Mouse (Mus musculus) kidney, adult 8-10 months (tissue): ENCODE data around the gene Fgr.

Experiments used
- DNase-seq, 2 experiments: peaks; one replicate each; pipeline ENCODE4 v3.0.0; 2022

Gene Fgr

DNA sequence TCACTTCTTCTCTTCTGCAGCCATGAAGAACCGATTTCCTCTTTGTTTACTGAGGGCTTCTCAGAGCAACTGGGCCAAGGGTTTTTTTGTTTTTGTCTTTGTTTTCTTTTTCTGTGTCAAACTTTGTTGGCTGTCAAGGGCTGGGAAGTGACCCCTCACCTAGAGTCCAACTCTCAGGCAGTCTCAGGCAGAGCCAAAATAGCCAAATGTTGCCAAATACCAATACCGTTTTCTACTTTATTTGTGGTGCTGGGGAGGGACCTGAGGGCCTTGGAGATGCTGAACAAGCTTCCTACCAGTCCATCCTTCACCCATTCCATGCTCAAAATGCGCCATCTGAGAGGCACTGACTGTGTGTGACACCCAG is 14.2 kb upstream of the Fgr start:
- DNase-seq = no peak

DNA sequence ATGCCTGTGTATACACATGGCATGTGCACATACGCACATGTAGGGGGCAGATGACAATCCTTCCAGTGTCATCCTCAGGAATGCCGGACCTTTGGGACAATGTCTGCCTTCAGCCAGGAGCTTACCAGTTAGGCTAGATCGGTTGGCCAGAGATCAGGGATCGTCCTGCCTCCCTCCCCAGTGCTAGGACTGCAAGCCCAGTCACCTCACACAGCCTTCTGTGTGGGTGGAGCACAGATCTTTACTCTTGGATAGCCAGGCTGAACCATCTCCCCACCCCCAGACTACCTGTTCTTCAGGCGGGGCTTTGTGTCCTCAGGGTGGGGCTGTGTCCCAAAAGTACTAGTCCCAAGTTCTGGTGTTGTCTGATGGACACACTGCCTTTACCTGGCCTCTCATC is 13.6 kb upstream of the Fgr start:
- DNase-seq = no peak

DNA sequence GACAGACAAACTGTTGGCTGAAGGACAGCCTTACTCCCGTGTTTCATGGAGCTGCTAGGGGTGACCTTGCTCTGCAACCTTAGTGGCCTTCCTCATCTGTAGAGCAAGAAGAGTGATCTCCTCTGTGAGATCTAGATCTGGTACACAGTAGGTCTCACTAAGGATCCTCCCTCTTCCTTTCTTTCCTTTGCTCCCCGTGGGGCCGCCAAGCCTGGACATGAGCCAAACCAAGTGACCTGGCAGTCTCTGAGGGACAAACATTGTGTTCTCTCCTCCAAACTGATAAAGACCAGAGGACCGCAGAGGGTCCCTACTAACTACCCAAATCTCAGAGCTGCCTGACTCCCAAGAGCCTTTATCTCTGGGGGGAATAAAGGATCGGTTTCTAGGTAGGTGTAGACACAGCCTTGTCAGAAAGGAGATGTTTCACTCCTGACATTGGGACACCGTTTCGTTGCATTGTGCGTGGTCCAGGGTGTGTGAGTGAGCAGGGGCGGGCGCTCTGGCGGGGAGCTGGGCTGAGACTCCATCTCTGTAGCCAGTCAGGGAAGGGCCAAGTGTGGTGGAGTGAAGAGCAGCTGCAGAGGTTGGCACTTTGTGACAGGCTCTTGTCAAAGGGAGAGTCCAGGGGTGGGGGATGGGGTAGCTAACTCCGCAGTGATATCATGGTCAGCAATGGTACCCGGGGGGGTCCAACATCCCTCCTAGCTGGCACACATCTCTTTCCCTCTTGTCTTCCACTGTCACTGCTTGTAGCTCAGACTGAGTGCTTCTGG is 12.8 kb upstream of the Fgr start:
- peak in 1 of 2 experiments; percentile 52 for DNase-seq

DNA sequence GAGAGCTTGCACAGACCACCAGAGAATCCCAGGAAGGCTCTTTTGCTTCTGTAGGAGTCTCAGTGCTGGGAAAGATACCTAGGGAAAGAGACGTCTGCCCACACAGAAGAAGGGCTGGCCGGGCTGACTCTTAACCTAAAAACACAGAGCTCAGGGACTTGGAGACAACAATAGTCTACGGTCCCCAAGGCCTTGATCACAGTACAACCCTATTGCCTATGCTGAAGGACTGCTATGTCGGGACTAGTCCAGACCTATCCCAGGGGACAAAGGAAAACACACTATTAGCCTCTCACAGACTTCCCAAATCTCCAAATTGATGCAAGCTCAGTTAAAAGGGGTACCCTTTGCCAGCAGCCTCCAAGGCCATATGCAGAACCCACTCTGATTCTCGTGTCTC is 12.0 kb upstream of the Fgr start:
- DNase-seq = no peak

DNA sequence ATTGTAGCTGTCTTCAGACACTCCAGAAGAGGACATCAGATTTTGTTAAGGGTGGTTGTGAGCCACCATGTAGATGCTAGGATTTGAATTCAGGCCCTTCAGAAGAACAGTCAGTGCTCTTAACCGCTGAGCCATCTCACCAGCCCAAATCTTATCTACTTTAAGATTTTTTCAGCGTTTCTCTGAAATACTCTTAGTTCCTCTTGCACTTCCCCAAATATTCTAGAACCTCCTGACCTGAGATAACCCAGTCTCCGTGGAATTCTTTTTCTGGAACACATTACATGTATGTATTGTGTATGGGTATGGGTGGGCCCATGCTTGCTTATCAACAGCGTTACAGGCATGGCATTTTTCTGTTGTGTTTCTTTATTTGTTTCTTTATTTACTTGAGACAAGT is 11.3 kb upstream of the Fgr start:
- DNase-seq = no peak

DNA sequence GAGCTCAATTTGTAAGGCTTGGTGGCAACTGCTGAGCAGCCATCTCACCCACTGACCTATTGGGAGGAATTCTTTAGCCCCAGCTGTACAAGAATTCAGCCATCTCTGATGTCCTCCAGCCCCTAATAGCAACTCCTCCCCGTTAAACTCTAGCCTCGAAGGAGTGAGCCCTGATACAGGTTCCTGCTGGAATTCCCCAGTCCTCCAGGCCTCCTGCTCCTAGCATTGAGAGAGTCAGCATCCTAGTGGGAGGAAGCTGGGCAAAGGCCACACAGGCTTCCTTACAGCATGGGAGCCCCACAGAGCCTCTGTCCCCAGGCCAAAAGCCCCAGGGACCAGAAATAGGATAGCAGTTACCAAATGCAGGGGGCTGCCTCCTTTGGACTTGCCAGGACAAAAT is 10.5 kb upstream of the Fgr start:
- DNase-seq = no peak

DNA sequence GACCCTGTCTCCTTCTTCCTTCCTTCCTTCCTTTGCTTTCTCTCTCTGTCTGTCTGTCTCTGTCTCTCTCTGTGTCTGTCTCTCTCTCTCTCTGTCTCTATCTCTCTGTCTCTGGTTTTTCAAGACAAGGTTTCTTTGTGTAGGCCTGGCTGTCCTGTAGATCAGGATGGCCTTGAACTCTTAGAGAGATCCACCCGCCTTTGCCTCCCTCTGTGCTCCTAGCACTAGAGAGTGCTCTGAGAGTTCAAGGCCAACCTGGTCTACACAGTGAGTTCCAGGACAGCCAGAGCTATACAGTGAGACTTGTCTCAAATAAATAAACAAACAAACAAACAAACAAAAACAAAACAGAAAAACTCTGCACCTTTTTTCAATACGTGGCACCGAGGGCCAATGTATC is 9.8 kb upstream of the Fgr start:
- no peak for DNase-seq

DNA sequence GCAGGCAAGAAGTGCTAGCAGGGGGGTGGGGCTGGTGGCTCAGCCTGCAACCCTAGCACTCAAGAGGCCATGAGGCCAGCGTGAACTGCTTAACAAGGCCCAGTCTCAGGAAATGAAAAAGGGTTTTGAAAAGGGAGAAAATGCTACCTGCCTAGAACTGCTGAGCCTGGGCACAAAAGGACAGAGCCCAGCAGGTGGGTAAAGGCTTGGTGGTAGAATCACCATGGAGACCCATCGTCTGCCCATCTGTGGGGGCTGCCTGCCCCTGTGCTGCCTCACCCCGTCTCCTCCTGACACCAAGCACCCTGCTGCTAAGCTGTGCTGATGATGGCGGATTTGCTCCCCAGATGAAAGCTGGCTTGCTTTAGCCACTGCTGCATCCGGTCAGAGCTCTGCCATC is 9.4 kb upstream of the Fgr start:
- no peak for DNase-seq

DNA sequence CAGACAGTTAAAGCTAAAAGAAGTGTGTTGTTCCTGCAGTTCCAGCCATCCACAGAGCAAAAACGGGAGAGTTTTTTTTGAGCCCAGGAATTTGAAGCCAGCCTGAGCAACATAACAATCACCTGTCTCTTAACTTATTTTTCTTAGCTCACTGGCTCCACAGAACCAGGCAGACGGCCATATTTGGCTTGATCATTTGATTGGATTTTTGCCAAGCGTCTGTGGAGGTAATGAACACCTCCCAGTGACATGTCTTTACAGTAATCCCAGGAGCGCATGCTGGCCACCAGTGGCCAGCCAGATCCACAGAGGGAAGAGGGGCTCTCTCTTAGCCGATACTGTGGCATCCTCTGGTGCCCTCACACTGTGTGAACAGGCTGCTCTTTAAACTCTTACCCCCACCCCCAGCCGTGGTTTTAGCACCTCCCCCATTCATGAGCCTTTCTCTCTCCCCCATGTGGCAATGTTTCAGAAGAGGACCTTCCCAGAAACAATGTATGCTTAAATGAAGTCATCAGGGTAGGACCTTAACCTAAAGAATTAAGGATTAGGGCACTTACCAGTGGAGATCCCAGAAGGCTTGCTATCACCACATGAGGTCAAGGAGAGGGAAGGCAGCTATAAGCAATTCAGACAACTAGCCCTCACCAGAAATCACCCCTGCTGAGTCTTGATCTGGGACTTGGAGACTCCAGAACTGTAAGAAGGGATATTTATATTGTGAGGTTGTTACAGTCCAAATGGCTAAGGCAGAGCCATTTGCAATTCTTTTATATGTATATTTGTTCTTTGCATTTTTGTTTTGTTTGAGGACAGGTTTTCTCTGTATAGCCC is 5.6 kb upstream of the Fgr start:
- DNase-seq = no peak

DNA sequence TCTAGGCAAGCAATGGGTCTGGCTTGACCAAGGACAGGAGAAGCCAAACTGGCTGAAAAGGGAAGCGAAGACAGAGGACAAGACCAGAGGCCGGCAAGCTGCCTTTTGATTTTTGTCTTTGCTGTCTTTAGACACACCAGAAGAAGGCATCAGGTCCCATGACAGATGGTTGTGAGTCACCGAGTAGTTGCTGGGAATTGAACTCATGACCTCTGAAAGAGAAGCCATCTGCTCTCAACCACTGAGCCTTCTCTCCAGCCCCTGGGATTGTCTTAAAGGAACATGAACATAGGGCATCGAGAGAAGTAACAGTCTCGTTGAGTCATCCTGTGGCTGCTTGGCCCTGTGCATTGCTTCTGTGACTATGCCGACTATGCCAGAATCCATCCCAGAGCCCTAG is 2.3 kb upstream of the Fgr start:
- no peak for DNase-seq

DNA sequence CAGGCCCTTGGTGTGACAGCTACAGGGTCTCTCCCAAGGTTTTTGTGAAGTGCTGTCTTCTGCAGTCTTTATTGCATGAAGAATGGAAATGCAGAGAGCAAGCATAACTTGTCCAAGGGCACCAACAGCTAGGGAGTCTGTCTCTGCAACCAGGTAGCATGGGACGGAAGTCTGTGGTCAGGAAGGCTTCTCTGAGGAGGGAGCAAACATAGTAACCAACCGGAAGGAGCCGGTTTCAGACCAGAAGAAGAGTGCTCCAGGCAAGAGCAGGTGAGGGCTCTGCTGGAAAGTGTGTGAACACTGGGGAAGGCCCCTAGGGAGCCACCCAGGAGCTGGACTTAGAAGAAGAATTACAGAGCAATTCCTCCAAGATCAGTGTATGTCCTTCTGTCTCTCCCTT is 1.8 kb upstream of the Fgr start:
- DNase-seq = no peak

DNA sequence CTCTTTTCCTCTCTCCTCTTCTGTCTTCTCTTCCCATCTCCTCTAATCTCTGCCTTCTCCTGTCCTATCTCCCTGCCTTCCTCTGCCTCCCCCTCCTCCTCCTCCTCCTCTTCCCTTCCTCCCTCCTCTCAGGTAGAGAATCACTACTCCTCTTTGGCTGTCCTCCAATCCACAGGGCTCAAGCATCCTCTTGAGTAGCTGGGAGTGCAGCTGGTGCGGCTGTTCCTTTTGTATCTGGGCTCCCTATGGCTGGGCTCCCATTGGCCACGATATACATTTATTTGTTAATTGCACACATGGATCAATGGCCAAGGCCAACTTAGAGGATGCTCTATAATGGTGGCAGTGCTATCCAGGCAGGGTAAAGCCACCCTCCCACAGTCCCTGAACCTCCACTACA is 1.3 kb upstream of the Fgr start:
- no peak for DNase-seq

DNA sequence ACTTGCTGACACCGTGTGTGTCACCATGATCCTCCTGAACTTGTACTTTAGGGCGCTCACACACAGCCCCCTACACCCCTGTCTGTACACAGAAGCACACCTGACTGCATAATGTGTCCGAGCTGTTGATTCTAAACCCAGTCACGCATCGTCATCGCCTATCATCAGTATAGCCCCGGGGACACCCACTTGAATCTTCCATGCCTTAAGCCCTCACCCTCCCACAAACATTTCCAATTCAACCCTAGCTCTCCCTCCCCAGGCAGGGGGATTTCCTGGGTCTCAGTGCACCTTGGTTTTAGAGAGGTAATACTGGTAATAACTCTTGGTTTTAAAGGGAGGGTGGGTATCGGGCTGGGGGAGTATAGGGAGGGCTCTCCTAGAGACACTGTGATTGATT is 709 bp upstream of the Fgr start:
- no peak for DNase-seq

DNA sequence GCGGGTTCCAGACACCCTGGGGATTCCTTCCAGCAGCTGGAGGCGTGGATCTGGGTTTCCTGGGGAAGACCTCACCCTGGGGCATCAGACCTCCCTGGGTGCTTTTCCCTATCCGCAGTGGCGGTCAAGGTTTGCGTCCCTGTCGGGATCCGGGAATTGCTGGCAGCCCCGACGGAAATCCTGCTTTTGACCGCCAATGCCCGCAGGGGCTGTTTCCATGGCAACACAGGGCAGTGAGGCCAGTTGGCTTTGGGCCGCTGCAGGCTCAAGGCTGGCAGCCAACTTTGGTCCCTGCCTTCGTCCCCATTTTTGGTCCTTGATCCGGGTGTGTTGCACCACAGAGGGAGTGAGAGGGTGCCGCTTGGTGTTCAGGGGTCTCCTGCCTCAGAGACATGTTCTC is 1.0 kb downstream of the Fgr start:
- peak; percentile 92 to 93 for DNase-seq

DNA sequence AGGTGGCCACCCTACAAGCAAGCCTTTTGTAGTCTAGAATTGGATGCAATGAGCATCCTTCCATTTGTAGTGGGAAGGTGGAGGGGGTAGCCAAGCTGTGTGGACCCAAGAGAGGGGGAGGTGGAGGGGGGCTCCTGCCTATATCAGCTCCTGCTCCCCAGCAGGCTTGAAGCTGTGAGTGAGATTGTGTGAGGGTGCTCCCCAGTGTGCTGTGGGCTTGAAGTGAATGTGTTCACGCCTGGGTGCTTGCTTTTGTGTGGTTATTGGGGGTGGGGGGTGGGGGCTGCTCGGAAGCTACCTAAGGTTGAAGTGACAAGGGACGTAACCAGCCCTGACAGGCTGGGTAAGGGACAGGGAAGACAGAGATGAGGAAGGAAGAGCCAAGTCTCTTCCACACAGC is 1.9 kb downstream of the Fgr start:
- DNase-seq = no peak

DNA sequence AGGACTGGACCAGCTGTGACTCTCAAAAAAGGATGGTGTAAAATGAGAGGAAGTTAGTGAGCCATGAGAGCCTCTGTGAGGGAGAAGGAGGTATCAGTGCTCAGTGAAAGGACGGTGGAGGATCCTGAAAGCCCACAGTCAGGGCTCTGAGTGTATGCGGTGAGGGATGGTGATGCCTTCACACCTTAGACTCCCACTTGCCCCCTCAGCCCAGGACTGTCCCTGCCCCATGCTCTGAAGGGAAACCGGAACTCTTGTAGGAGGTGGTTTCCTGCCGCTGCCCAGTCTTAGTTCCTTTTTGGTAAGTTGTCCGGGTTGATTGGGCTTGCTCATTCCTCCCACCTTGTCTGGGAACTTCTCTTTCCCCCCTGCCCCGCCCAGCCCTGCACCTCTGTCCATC is 2.8 kb downstream of the Fgr start:
- no peak for DNase-seq

DNA sequence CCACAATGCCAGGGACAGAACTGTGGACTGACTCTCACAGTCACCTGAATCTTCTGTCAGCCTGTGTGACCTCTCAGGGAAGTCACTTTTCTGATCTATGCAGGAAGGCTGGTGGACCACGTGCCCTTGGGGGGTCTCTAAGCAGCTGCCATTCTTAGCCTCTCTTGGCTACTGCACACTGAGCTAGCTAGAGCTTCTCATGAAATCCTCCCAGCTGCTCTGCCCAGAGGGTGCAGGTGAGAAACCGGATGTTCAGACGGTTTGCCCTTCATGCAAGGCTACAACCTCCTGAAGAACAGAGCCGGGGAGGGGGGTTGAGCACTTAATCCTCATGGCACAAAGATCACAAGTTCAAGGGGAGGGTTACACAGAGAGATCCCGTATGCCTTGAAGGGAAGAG is 3.7 kb downstream of the Fgr start:
- peak; percentile 12 to 27 for DNase-seq

DNA sequence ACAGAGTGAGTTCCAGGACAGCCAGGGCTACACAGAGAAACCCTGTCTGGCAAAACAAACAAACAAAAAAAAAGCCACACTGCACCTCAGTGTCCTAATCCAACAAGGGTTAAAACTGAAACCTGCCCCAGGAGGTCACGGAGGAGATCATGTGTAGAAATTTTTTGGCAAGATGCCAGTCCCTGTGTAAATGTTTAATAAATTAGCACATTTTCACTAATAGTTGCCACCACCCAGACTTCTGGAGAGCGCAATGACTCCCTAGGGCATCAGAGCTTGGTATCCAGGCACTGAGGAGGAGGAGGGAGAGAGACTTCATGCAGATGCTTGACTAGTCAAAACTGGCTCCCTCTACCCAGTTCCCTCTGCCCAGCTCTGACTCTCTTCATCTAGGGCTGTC is 5.3 kb downstream of the Fgr start:
- peak; percentile 71 to 86 for DNase-seq

DNA sequence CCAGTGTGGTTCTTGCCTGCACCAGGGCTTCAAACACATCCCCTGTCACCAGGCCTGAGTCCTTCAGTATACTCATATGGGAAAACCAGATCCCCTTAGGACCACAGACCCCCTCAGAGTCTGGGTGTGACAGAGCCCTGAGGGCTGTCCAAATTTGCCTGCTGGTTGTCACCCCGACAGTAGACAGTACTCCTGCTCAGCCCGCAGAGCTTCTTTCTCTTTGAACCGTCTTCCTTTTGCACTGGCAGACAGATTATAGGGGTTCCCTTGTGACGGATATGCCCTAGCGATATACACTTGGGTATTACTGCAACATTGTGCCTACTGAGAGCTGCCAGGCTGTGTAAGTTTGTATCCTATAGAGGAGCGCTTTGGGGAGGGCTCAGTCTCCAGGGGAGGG is 7.7 kb downstream of the Fgr start:
- no peak for DNase-seq

DNA sequence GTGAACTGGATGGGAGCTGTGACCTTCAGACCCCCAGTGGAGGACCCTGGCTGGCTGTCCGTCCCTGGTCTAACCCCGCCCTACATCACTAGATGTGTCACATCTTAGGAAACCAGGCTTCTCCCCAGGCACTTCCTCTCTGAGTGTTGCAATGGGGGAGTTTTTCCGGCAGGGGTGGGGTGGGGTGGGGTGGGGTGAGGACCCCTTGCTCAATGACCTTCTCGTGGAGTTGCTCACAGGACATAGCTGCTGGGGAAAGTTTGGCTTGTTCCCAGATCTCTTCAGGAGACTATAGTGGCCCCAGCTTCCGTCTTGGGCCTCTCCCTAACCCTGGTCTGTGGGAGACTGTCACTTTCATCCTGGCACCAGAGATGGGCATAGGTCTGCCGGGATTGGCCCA is 9.1 kb downstream of the Fgr start:
- no peak for DNase-seq

DNA sequence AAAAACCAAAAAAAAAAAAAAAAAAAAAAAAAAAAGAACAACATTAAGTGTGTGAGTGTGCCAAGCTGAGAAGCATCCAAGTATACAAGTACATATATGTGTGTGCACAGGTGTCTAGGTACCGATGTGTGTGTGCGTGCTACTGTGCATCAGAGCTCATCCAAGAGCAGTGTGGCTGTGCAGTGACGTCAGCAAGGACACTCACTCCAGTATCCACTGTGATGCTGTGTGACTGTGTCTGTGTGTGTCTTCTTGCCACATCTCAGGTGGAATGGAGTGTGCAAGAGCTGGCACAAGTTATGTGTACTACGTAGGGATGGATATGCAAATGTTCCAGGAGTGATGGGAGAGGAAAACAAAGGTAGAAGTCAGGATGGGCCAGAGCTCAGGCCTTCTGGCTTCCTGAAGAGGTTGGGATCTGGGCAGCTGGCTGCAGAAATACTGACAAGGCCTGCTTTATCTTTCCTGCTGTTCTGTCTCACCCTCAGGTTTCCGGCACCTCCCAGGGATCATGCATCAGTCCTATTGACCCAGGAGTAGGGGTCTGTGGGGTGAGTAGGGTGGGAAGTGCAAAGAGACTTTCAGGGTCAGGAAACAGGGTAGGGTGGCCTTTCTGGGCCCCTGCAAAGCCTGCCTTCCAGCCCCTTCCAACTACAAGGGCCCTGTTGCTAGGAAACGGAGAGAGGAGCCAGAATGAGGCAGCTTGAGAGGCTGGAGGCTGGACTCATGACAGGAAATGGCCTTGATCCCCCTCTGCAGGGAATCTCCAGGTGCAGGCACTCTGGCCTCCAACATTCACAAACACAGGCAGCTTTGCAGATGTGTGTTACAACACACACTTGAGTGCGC is 10.0 kb downstream of the Fgr start:
- DNase-seq = no peak

DNA sequence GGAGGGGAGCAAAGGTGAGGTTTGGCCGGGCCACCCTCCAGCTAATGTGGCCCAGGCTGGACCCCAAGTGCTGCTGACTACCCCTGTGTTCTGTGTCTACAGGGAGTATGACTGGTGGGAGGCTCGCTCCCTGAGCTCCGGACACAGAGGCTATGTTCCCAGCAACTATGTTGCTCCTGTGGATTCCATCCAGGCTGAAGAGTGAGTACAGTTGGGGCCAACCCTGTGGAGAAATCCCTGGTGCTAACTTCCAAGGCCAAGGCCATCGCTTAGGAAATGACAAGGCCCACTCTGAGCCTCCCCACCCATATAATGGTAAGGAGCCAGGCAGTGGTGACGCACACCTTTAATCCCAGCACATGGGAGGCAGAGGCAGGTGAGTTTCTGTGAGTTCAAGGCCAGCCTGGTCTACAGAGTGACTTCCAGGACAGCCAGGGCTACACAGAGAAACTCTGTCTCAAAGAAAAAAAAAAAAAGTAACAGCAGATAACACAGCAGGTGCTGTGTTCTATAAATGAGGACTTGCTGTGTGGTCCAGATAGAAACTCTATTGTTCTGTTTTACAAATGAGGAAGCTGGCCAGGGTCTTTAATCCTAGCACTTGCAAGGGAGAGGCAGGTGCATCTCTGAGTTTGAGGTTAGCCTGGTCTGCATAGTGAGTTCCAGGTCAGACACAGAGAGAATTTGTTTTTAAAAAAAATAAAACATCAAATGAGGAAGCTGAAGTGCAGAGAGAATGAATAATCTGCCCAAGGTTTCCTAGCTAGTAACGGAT is 14.9 kb downstream of the Fgr start:
- DNase-seq = no peak

DNA sequence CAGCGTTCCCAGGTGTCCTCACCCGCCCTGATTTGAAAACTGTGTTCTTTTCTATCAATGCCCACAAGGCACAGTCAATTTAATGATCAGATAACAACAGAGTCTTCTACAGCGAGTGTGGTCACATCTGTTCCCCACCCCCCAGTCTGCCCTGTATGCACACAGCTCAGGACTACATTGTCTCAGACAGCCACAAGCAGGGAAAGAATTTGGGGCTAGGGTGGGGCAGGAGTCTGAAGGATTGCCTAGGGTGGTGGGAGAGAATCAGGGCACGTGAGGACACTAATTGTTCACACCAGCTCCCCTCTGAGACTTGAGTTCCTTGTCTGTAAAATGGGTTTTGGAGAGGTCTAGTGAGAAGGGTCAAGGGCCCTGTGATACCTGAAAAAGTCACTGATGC is 19.7 kb downstream of the Fgr start:
- no peak for DNase-seq
